Mouse (Mus musculus): Measurements from ENCODE around the gene Lao1. TPM values are rescaled to one million over a fixed set of nuclear protein-coding genes. Genes with fewer than 3 reads are reported as not detected.
A peak's percentile ranks its signal among the peaks of the same experiment; 100 is the strongest.

Gene Lao1
- polyA plus RNA-seq, 1 experiment from 2014 or later: 0.08 TPM

GRCm38 (mm10) chr4:118985291-118985690 lies 23.9 kb downstream of the Lao1 start:
- Histone ChIP-seq H3K27ac (ENCODE audit: low read depth, low read length) (no peak overlapping the region), H3K9ac (ENCODE audit: low read depth, low read length) (no peak overlapping the region), H3K36me3 (ENCODE audit: control insufficient read depth, insufficient read depth) (no peaks in the 10 kb centered on the region), H3K4me2 (replicated peaks; ENCODE audit: low read depth) (no peak overlapping the region), H3K9me3 (ENCODE audit: control insufficient read depth) (no peaks in the 10 kb centered on the region), H3K4me3 (ENCODE audit: low read depth, low read length) (no peak overlapping the region), H3K27me3 (replicated peaks; ENCODE audit: control insufficient read depth, insufficient read depth, low read length) (no peaks in the 10 kb centered on the region), H3K4me1 (replicated peaks; ENCODE audit: control insufficient read depth, insufficient read depth, low read length) (no peaks in the 10 kb centered on the region)
- ATAC-seq: no peak
- no peak for TF ChIP-seq CTCF (IDR thresholded peaks at IDR 0.05; ENCODE audit: low read depth)
- WGBS: 89% methylated on average over 4 of the region's 4 CpGs

GRCm38 (mm10) chr4:118988535-118988934 lies 27.2 kb downstream of the Lao1 start:
- Histone ChIP-seq H3K4me1 (replicated peaks; ENCODE audit: control insufficient read depth, insufficient read depth, low read length) (no peaks in the 10 kb centered on the region), H3K27ac (ENCODE audit: low read depth, low read length) (no peak overlapping the region), H3K36me3 (ENCODE audit: control insufficient read depth, insufficient read depth) (no peaks in the 10 kb centered on the region), H3K4me2 (replicated peaks; ENCODE audit: low read depth) (no peak overlapping the region), H3K27me3 (replicated peaks; ENCODE audit: control insufficient read depth, insufficient read depth, low read length) (no peaks in the 10 kb centered on the region), H3K9ac (ENCODE audit: low read depth, low read length) (no peak overlapping the region), H3K9me3 (ENCODE audit: control insufficient read depth) (no peaks in the 10 kb centered on the region), H3K4me3 (ENCODE audit: low read depth, low read length) (no peak overlapping the region)
- 7% methylated on average over 3 of the region's 3 CpGs for WGBS
- peak; percentile 85 for TF ChIP-seq CTCF (IDR thresholded peaks at IDR 0.05; ENCODE audit: low read depth)
- no peak for ATAC-seq

GRCm38 (mm10) chr4:118989331-118989730 lies 28.0 kb downstream of the Lao1 start:
- no peak for TF ChIP-seq CTCF (IDR thresholded peaks at IDR 0.05; ENCODE audit: low read depth)
- H3K4me1 ChIP-seq (replicated peaks; ENCODE audit: control insufficient read depth, insufficient read depth, low read length): no peaks in the 10 kb centered on the region
- H3K9ac ChIP-seq (ENCODE audit: low read depth, low read length): no peak overlapping the region
- H3K4me3 ChIP-seq (ENCODE audit: low read depth, low read length): no peak overlapping the region
- no peak for ATAC-seq
- H3K4me2 ChIP-seq (replicated peaks; ENCODE audit: low read depth): no peak overlapping the region
- peaks cover 2% of the 10 kb centered on the region; the same call in 1 of the 2 replicates for H3K9me3 ChIP-seq (ENCODE audit: control insufficient read depth)
- H3K27ac ChIP-seq (ENCODE audit: low read depth, low read length): no peak overlapping the region
- 22% methylated on average over 12 of the region's 12 CpGs for WGBS
- H3K36me3 ChIP-seq (ENCODE audit: control insufficient read depth, insufficient read depth): no peaks in the 10 kb centered on the region
- H3K27me3 ChIP-seq (replicated peaks; ENCODE audit: control insufficient read depth, insufficient read depth, low read length): no peaks in the 10 kb centered on the region

- Histone ChIP-seq H3K4me1 (replicated peaks; ENCODE audit: control insufficient read depth, insufficient read depth, low read length) (no peaks in the 10 kb centered on the region), H3K27me3 (replicated peaks; ENCODE audit: control insufficient read depth, insufficient read depth, low read length) (no peaks in the 10 kb centered on the region), H3K4me3 (ENCODE audit: low read depth, low read length) (no peak overlapping the region), H3K9me3 (ENCODE audit: control insufficient read depth) (peaks cover 4% of the 10 kb centered on the region; the same call in 1 of the 2 replicates), H3K4me2 (replicated peaks; ENCODE audit: low read depth) (no peak overlapping the region), H3K9ac (ENCODE audit: low read depth, low read length) (no peak overlapping the region), H3K27ac (ENCODE audit: low read depth, low read length) (no peak overlapping the region), H3K36me3 (ENCODE audit: control insufficient read depth, insufficient read depth) (no peaks in the 10 kb centered on the region)
- peak; percentile 72 for TF ChIP-seq CTCF (IDR thresholded peaks at IDR 0.05; ENCODE audit: low read depth)
- 39% methylated on average over 4 of the region's 4 CpGs for WGBS
- no peak for ATAC-seq
Observed at GRCm38 (mm10) chr4:118991797-118992196, 30.4 kb downstream of the Lao1 start.

- no peak for ATAC-seq
- 91% methylated on average over 14 of the region's 14 CpGs for WGBS
- Histone ChIP-seq H3K27me3 (replicated peaks; ENCODE audit: control insufficient read depth, insufficient read depth, low read length) (no peaks in the 10 kb centered on the region), H3K9ac (ENCODE audit: low read depth, low read length) (no peak overlapping the region), H3K4me2 (replicated peaks; ENCODE audit: low read depth) (no peak overlapping the region), H3K27ac (ENCODE audit: low read depth, low read length) (no peak overlapping the region), H3K4me3 (ENCODE audit: low read depth, low read length) (no peak overlapping the region), H3K9me3 (ENCODE audit: control insufficient read depth) (peaks cover 4% of the 10 kb centered on the region; the same call in 1 of the 2 replicates), H3K36me3 (ENCODE audit: control insufficient read depth, insufficient read depth) (no peaks in the 10 kb centered on the region), H3K4me1 (replicated peaks; ENCODE audit: control insufficient read depth, insufficient read depth, low read length) (no peaks in the 10 kb centered on the region)
- no peak for TF ChIP-seq CTCF (IDR thresholded peaks at IDR 0.05; ENCODE audit: low read depth)
Observed at GRCm38 (mm10) chr4:118997127-118997542, 35.8 kb downstream of the Lao1 start.

- no peak for ATAC-seq
- no peak overlapping the region for H3K4me2 ChIP-seq (replicated peaks; ENCODE audit: low read depth)
- H3K9me3 ChIP-seq (ENCODE audit: control insufficient read depth): no peaks in the 10 kb centered on the region
- H3K27me3 ChIP-seq (replicated peaks; ENCODE audit: control insufficient read depth, insufficient read depth, low read length): no peaks in the 10 kb centered on the region
- 0 out of 2 replicates have a peak, but pooled peaks have one; percentile 29 for TF ChIP-seq CTCF (IDR thresholded peaks at IDR 0.05; ENCODE audit: low read depth)
- H3K36me3 ChIP-seq (ENCODE audit: control insufficient read depth, insufficient read depth): no peaks in the 10 kb centered on the region
- WGBS: 57% methylated on average over 19 of the region's 19 CpGs
- no peak overlapping the region for H3K9ac ChIP-seq (ENCODE audit: low read depth, low read length)
- no peak overlapping the region for H3K4me3 ChIP-seq (ENCODE audit: low read depth, low read length)
- H3K27ac ChIP-seq (ENCODE audit: low read depth, low read length): no peak overlapping the region
- no peaks in the 10 kb centered on the region for H3K4me1 ChIP-seq (replicated peaks; ENCODE audit: control insufficient read depth, insufficient read depth, low read length)
Observed at GRCm38 (mm10) chr4:118999691-119000486, 38.5 kb downstream of the Lao1 start.
